Mouse (Mus musculus) liver, adult 2 months (tissue): ENCODE data around the gene Poldip3.

ENCODE experiments used
- CTCF ChIP-seq: fragments of 200-500 bp; IDR thresholded peaks from 2 replicates; pipeline ENCODE4 v1.5.1; 2011; ENCODE audit warnings: low read depth, low read length, control low read depth
- POLR2A ChIP-seq: fragments of 200-500 bp; IDR thresholded peaks from 2 replicates; pipeline ENCODE4 v1.6.1; 2011; ENCODE audit warnings: low read length, control low read depth; ENCODE audit not compliant: insufficient read depth; ENCODE audit errors: extremely low read depth

DNA sequence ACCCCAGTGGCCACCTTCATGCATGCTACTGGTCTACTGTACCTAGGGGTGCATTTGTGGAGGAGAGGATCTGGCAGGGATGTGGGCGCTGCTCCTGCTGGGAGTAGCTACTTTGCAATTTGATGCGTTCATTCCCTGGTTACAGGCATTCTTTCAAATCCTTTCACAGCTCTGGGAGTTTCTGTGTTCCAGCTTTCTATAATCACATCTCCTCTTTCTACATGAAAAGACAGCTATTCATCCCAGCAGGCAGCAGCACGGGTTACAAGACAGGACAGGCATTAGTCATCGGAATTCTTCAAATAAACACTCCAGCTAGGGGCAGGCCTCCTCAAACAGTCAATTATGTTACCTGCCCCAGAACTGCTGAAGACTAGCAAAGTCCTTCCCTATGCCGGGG is 6.3 kb downstream of the Poldip3 start:
- no peak for TF ChIP-seq CTCF
- no peak for TF ChIP-seq POLR2A
